Mouse (Mus musculus) gastrocnemius, postnatal 36 days (tissue): ENCODE data around the gene Sertad2. TPM values are rescaled to one million over a fixed set of nuclear protein-coding genes. Genes with fewer than 3 reads are reported as not detected.

Source experiments
- DNase-seq, 2 experiments: peaks; one replicate each; pipeline ENCODE4 v3.0.0; 2022
- intact Hi-C: fragments of 180-260 bp; cut with DNase I; formaldehyde crosslinking; loops from one replicate; pipeline ENCODE4 v1.15.1; 2025
- long read RNA-seq, 2 experiments: library from polyadenylated mRNA; stranded (forward); transcript quantifications; one replicate each; pipeline ENCODE4 v2.0.0; 2021
- total RNA-seq, 2 experiments: library from RNA; stranded (reverse); gene quantifications; 2 replicates each; pipeline ENCODE4 v1.2.3; 2021

Gene Sertad2
- total RNA-seq = 10 to 100 TPM; 10.1 to 12.0 TPM
- long read RNA-seq, experiment 1, partial matches to known transcripts = 0 of 100 reads
- long read RNA-seq, experiment 1, other reads (novel, unspliced or antisense) = 100 of 100 reads
- long read RNA-seq, experiment 2, partial matches to known transcripts = 0 of 112 reads
- long read RNA-seq, experiment 2, other reads (novel, unspliced or antisense) = 112 of 112 reads

DNA sequence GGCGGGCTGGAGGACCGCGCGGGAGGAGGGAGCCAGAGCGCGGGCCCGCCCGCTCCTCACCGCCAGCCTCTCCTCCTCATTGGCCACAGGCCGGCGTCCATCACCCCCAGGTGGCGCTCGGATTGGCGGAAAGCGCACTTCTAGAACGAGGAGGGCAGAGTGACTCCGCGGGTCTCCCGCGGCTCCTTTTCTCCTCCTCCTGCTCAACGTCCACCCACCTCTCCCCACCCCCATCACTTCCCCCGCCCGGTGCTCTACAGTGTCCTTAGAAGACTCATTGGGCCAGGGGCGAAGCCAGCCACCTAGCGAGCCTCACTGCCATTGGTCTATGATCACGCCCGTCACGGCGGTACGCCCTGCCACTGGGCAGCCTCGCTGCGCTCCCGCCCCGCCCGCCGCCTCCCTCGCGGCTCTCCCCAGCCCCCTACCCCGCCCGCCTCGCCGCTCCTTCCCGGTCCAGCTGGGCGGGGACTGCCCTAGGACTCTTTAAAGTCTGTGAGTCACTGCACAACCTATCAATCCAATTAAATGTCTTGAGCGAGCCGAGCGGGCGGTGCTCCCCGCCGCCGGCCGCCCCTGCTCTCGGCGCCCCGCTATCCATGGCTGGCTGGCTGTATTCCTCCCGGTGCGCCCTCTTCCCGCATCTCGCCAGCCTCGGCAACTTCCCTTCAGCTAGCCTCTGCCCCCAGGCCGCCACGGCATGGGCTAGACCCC lies at the start of gene Sertad2:
Gene Sertad2 (plus strand): TSS at position 515 of the 714 bp plus-strand sequence.
- intact Hi-C loops = loop anchor here (5.0 kb wide), 2 partner anchors 86 to 89 kb away; no protein-coding TSS in a partner anchor
- peak; percentile 98 to 99 for DNase-seq

DNA sequence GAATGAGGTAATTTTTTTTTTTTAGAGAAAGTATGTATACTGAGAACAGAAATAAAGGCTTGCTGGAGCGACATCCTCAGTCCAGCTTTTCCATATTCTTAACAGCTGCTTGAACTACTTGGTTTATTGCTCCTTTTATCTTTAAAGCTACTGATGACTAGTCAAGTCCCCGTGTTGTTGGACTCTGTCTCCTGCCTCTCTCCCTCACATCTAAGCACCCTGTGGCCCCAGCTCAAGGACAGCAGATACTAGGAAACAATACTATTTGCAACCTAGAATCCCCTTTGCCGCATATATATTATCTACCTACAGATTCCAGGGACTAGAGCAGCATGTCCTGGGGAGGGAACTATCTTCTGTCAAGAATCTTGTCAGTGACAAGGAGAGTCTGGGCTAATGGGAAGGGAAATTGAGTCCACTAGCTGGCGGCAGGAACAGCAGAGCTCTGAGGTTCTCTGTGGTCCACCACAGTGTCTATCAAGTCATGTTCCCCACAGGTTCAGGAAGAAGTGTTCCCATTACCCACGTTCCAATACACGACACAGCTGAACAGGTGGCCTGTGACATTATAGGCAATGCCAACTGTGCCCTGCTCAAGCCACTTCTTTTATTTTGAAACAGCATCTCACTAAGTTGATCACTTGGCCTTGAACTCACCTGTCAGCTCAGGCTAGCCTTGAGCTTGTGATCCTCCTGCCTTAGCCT lies 49.0 kb upstream of the Sertad2 start:
- DNase-seq = no peak
- intact Hi-C loops = no loop called here

DNA sequence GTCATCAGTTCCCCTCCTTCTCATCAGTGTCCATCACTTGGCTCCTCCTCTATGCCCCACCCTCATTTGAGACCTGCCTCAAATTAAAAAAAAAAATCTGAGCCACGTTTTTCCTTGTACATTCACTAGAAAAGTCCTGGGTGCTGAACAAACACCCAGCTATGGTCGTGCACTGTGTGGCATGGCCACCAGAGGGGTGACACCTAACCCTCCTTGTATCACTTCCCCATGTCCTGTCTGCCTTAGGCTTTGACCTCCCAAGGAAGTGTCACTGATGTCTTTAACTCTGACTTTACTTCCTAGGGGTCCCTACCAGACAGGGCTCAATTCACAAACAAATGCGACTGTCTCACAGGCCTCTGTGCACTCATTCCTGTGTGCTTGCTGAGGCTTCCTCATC lies 42.5 kb upstream of the Sertad2 start:
- no peak for DNase-seq
- intact Hi-C loops = no loop called here

DNA sequence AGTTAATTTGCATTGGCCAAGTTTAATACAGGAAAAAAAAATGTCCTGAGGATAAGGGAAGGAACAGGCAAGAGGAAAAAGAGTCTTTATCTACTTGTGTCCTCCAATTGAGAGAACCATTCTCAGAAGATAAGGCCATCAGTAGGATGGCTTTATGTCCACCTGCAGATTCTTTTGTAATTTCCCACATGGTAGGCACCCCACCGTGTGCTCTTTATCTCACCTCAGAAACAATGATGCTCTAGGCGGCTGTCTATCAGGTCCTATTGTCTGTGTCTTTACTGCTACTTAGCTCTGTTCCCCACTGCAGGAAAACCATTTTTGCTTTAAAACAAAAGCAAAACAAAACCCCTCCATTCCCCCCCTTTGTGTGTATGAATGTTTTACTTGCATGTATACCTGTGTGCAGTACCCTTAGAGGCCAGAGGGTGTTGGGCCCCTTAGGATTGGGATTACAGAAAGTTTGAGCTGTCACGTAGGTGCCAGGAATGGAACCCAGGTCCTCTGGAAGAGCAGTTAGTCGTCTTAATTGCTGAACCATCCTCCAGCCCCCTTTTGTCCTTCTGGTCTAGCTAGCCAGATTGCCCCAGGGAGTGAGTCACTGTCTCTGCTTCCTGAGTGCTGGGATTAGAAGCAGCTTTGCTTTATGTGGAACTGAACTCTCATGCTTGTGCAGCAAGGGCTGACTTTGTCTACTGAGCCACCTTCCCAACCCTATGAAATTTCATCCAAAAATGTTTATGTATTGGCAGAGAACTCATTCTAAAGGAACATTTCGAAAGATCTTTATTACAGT lies 41.7 kb upstream of the Sertad2 start:
- intact Hi-C loops = no loop called here
- no peak for DNase-seq

DNA sequence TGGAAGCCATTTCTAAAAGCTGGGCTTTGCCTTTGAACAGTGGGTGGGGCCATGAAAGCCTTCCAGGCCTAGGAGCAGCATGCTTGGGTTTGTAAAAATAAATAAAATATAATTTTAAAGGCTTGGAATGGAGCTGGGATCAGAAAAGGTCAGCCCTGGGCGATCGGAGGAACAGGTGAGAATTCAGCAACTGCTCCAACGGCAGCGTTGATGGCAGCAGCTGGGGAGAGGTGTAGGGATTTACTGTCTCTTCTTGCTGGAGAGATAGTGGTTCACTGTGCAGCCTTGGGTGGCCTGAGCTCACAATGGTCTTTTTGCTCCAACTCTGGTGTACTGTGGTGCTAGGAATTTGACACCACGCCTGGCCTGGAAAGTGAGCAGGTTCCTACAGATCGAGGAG lies 29.5 kb upstream of the Sertad2 start:
- DNase-seq = no peak
- intact Hi-C loops = no loop called here

DNA sequence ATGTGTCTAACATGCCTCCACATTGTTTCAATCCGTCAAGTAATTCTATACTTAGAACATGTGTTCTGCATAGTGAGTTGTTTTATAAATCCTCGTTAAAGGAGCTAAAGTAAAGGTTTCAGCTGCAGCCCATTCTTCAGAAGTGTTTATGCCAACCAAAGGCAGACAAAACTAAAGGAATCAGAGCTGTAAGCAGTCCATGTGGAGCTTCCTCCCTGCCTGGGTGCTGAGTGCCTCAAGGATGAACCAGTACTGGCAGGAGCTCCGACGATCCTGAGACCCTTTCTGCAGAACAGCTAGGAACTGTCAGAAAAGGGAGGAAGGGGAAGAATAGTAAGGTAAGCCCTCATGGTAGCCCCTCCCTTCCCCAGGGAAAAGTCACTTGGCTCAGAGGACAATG lies 28.3 kb upstream of the Sertad2 start:
- intact Hi-C loops = no loop called here
- no peak for DNase-seq

DNA sequence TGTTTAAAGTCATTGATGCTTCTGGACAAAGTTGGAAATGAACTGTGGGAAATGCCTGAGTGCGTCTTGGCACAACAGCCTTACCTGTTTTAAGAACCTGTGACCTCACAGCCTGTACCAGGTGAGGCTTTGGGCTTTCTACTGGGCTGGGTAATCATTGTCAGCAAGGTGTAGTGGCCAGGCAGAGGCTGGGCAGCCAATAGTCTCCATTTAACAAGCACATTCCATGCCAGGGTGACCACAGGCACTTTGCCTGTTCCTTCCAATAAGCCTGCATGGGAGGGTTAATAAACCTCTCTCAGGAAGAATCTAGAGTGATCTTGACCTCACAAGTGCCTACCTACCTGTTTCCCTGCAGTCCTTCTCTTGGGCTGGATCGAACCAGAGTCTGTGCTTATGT lies 21.7 kb upstream of the Sertad2 start:
- intact Hi-C loops = no loop called here
- DNase-seq = no peak

DNA sequence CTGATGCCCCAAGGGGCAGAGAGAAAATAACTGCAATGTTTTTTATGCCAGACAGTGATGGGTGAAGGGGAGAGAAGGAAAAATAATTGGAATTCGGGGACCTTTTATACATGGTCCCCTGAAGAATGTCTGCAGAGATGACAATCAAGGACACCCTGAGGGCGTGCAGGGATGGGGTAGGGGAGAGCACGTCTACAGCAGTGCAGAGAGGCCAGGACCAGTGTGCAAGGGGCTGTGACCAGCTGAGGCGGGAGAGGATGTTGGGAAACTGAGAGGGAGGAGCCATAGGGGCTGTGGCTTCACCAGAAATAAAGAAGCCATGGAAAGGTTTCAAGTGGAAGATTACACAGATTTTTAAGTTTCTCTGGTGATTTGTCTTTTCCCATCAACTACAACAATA lies 20.3 kb upstream of the Sertad2 start:
- intact Hi-C loops = no loop called here
- no peak for DNase-seq

DNA sequence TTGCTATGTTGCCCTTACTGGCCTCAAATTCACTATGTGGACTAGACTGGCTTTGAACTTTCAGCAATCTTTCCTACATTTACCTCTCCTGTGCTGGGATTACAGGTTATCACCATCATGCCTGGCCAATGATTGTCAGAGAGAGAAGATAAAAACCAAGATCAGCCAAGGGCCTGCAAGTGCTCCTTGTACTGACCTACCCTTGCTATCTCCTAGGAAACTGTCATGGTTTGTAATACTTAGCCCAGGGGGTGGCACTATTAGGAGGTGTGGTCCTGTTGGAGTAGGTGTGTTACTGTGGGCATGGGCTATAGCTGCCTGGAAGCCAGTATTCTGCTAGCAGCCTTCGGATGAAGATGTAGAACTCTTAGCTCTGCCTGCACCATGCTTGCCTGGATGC lies 18.6 kb upstream of the Sertad2 start:
- intact Hi-C loops = no loop called here
- DNase-seq = no peak

DNA sequence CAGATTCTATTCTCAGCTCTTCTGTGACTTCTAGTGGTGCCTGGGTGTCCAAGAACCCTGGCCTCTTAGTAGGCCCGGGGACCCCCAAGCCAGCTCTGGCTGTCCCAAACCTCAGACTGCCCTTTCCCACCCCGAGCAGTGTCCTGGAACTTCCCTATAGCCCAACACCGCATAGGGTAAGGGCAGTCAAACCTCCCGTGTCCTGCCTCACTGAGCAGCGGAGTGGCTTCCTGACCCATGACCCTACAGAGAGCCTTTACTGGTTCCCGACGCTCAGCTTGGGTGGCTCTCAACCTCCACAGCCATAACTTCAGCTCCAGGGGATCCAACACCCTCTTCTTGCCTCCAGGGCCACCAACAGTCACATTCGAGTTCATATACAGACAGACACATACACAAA lies 17.1 kb upstream of the Sertad2 start:
- DNase-seq = no peak
- intact Hi-C loops = no loop called here

DNA sequence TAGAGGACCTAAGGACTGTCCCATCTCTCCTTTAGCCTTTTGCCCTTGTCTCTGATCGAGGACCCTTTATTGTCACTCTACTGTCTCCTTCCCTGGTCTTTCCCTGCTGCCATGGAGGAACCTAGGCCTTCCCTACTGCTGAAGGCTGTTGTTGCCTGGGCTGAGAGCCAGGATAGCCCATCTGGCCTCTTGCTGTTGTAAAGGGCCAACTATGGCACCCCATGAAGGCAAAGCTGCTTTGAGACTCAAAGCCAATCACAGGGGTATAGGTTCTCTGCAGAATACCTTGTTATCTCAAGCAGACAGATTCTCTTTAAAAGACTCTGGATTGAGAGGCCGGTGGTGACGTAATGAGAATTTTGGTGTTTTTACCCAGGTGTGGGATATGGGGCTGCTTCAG lies 15.2 kb upstream of the Sertad2 start:
- DNase-seq = no peak
- intact Hi-C loops = no loop called here

DNA sequence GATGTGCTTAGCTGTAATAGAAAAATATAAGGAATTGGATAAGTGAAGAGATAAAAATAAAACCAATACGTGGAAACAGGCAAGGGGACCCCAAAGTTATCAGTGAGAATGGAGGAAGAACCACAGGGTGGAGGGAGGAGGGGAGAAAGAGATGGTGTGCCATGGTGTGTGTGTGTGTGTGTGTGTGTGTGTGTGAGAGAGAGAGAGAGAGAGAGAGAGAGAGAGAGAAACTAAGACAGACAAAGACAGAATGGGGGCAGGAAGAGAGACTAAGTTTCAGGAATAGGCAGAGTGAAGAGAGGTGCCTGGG lies 11.4 kb upstream of the Sertad2 start:
- no peak for DNase-seq
- intact Hi-C loops = no loop called here

DNA sequence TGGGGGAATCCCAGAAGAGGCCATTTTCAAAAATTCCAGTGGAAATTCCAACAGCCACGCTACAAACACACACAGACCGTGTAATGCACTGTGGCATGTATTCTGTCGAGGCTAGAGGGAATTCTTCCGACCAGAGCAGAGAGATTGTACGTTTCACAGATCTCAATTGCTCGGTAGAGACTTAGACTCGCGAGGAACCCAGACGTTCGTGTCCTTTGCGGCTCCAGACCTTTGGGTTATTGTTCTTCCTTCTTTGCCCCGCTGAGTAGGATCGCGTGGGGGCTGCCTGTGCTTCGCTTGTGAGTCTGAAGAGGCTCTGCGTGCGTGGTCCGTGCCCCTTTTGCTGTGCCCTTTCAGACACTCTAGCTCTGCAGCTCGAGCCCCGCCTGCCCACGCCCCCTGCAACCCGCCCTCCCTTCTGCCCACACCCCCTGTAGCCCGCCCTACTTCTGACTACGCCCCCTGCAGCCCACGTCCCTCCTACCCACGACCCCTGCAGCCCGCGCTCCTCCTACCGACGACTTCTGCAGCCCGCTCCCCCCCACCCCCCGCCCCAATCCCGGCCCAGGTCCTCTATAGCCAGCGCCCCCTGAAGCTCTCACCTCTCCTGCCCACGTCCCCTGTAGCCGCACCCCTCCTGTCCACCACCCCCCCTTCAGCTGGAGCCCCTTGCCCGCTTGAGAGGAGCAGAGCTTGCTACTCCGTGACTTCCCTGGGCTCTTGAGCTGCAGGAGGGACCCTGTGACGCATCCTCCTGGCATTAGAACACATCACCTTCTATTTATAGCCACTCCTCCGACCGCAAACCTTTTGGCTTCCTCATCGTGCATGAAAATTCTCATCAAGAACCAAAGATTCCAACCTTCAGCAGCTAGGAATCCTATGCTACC lies 10.8 kb upstream of the Sertad2 start:
- peak; percentile 20 to 31 for DNase-seq
- intact Hi-C loops = no loop called here

DNA sequence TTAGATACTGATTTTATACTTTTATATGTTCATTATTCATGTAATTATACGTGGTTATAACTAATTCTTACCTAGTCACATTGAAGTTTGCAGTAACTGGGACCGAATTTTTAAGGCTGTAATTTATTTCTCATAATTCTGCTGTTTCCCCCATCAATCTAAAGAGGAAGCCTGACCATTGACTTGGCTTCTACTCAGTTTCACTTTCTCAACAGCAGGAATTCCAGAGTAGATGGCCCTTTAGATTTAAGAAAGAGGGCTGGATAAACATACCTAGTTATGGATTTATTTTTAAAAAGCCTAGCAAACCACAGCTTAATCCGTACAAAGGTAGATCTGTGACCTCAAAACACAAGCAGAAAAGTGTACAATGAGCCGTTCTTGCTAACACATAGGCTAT lies 9.8 kb upstream of the Sertad2 start:
- DNase-seq = no peak
- intact Hi-C loops = no loop called here

DNA sequence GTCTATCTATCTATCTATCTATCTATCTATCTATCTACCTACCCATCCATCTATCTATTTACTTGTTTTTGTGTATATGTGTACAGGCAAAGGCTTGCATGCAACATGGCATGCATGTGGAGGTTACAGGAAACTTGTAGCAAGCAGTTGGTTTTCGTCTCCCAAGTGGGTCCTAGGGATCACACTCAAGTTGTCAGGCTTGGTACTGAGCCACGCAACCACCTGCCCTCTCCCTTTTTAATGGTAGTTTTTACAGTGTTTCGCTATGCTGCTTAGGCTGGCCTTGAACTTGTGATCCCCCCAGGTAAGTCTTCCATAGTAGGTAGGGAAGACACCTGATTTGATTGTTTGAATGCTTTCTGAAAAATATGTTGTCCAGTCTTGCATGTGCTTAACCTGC lies 5.8 kb upstream of the Sertad2 start:
- no peak for DNase-seq
- intact Hi-C loops = no loop called here

DNA sequence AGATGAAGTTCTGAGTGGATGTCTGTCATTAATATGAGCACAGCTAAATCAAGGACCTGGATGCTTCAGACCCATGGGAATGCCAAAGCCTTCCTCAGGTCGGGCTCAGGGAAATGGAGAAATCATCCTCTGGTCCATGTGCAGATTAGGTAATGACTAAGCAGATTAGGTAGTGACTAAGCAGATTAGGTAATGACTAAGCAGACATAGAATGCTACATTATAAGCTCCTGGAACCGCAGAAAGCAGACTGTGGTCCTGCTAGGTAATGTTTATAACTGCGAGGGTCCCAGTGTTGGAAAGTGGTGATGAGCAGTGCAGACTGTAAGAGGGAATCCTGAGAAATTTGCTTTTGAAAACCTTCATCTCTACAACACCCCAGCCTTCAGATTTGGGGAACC lies 4.6 kb upstream of the Sertad2 start:
- DNase-seq = no peak
- intact Hi-C loops = no loop called here

DNA sequence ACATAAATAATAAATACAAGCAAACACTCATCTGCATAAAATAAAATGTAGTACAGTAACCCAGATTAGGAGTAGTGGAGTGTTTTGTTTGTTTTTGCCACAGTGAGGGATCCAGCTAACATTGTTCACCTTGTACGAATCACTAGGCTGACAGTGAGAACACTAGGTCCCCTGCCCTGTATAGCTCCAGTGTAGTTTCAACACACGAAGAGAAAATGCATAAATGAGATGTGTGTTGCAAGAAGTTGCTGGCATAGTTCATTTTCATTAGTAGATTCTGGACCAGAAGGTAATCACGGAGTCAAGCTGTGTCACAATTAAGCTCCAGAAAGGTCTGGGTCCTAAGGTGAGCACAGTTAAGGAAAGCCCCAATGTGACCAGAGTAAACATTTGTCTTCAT lies 1.8 kb upstream of the Sertad2 start:
- intact Hi-C loops = loop anchor here (5.0 kb wide), 2 partner anchors 84 to 91 kb away; no protein-coding TSS in a partner anchor

DNA sequence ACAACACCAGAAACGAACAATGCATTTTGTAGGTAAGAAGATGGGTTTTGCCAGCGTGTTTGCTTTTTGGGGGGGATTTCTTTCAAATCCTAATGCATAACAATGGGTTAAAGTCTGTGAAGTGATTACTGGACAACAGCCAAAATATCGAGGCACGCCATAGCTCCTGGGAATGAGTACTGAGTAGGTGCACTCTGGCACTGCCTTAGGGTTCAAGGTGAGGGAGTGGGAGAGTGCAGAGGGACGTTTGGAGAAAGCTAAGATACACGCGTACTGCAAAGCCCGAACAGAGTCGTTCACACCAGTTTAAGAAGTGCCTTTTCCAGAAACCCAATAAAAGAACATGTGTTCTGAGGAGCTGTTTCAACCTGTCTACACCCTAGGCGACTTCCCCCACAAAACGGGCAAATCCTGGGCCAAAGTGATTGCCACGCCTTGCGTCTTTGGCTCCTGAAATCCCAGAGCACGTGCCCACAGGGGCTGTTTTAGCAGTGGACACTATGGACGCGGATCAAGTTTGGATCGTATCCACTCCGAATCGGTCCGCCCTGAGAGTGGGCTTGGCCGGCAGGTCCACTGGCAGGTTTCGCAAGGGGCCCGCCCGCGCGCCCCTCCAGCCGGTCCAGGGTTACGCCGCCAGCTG lies 937 bp upstream of the Sertad2 start:
- intact Hi-C loops = loop anchor here (5.0 kb wide), 2 partner anchors 85 to 90 kb away; no protein-coding TSS in a partner anchor
- DNase-seq = peak in 1 of 2 experiments; percentile 81

More for the DNA sequence above, 1.8 kb upstream of the Sertad2 start:
- no peak for DNase-seq

DNA sequence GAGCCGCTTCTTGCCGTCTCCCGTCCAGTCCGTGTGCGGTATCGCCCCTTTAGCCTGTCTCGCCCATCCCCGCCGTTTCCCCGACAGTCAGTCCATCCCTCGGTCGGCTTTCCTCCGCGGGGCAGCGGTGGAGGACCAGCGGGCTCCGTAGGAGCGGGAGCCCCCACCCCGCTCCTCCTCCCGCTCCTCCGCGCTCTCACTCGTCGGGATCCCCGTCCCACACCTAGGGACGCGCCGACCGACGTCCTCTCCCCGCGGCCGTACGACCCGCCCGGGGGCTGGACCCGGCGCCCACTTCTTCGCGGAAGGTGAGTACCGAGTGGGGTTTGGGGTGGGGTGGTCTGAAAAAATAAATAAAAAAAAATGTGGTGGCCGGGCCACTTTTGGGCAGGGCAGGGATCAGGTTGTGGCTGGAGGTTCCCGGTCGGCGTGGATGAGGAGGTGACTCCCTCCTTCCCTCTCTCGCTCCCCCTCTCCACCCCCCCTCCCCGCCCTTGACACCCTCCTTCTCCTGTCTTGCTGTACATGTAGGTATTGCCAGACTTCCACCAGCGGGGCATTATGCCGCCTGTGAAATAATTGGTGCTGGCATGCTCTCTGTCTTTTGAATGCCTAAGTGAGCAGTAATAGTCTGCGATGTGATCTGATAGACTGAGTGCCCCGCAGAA lies 534 bp downstream of the Sertad2 start:
- no peak for DNase-seq
- intact Hi-C loops = loop anchor here (5.0 kb wide), 2 partner anchors 86 to 89 kb away; no protein-coding TSS in a partner anchor
